Mouse (Mus musculus): ENCODE data around the gene Anks6. TPM values are rescaled to one million over a fixed set of nuclear protein-coding genes. Genes with fewer than 3 reads are reported as not detected.

Anks6 gene
- polyA plus RNA-seq, 2 experiments: 0.05 to 0.23 TPM

GRCm38 (mm10) chr4:46997969-46998368 is 59.3 kb downstream of the Anks6 start:
- Histone ChIP-seq H3K4me2 (ENCODE audit: low read depth) (no peak overlapping the region), H3K4me3 (ENCODE audit: insufficient read depth in 1 of 2, low read depth in 2 of 2, low read length in 2 of 2) (no peak overlapping the region), H3K27me3 (ENCODE audit: control insufficient read depth, insufficient read depth, low read length) (no peaks in the 10 kb centered on the region; the same call in 1 of the 2 replicates), H3K36me3 (replicated peaks; ENCODE audit: control insufficient read depth, insufficient read depth, low read depth) (no peaks in the 10 kb centered on the region), H3K9me3 (ENCODE audit: control insufficient read depth, low read length) (no peaks in the 10 kb centered on the region), H3K4me1 (replicated peaks; ENCODE audit: control insufficient read depth in 2 of 2, insufficient read depth in 2 of 2, low read length in 1 of 2) (no peaks in the 10 kb centered on the region), H3K9ac (replicated peaks) (no peak overlapping the region), H3K27ac (no peak overlapping the region)
- TF ChIP-seq EP300 (IDR thresholded peaks at IDR 0.05; ENCODE audit: low read depth) (no peak), CTCF (IDR thresholded peaks at IDR 0.05; ENCODE audit: low read depth) (no peak)
- DNase-seq (ENCODE audit: low read depth in 3 of 3, low spot score in 3 of 3) (no peak), ATAC-seq (ENCODE audit: insufficient read depth) (no peak)
- 56% methylated on average over 2 of the region's 2 CpGs for WGBS (ENCODE audit: insufficient replicate concordance)

DNA sequence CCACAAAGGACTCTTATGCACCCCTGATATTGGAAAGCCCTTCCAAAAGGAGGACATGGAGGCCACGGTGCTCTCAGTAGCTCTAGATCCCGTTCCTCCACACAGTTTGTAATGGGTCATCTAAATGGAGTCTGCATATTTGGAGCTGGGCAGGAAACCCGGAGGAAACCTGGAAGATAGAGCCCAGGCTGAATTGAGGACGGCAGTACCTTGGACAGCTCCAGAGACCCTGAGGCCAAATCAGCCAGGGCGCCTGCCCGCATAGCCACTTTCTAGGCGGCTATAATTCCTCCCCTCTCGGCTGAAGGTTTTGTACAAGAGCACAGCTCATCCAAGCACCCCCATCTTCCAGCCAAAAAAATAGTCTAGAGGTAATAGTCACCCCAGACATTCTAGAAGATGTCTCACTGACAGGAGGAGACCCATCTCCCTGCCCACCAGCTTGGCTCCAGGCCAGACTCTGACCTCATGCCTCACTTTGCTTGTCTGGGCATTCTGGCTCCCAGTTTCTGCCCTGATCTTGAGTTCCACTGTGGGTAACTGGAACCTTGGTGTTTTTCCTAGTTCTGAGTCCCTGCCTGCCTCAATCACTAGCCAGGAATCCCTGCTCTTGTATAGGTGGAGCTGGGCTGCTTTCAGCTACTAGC is 64.3 kb downstream of the Anks6 start:
- H3K36me3 ChIP-seq (replicated peaks; ENCODE audit: control insufficient read depth, insufficient read depth, low read depth): no peaks in the 10 kb centered on the region
- no peak for ATAC-seq (ENCODE audit: insufficient read depth)
- H3K4me2 ChIP-seq (ENCODE audit: low read depth): no peak overlapping the region
- no peaks in the 10 kb centered on the region for H3K9me3 ChIP-seq (ENCODE audit: control insufficient read depth, low read length)
- no peak for DNase-seq (ENCODE audit: low read depth in 3 of 3, low spot score in 3 of 3)
- H3K27ac ChIP-seq: no peak overlapping the region
- peaks cover 36% of the 10 kb centered on the region for H3K27me3 ChIP-seq (ENCODE audit: control insufficient read depth, insufficient read depth, low read length)
- no peak for TF ChIP-seq CTCF (IDR thresholded peaks at IDR 0.05; ENCODE audit: low read depth)
- no peak for TF ChIP-seq EP300 (IDR thresholded peaks at IDR 0.05; ENCODE audit: low read depth)
- no peaks in the 10 kb centered on the region for H3K4me1 ChIP-seq (replicated peaks; ENCODE audit: control insufficient read depth in 2 of 2, insufficient read depth in 2 of 2, low read length in 1 of 2)
- no peak overlapping the region for H3K4me3 ChIP-seq (ENCODE audit: insufficient read depth in 1 of 2, low read depth in 2 of 2, low read length in 2 of 2)
- 6% methylated on average over 8 of the region's 8 CpGs for WGBS (ENCODE audit: insufficient replicate concordance)
- H3K9ac ChIP-seq (replicated peaks): no peak overlapping the region

DNA sequence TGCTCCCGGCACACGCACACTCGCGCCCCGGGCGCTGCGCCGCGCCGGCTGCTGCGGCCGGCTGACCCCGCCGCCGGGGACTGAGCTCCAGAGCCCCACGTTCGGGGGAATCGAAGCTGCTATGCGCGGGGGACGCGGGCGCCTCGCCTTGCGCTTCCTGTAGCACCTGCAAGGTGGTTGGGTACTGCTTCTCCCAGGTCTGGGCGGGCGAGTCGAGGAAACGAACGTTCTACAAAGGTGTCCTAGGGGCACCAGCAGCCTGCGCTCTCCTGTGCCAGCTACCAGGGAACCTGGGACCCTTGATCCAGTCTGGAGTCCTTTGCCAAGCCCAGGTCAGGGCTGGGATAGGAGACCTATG is 65.3 kb downstream of the Anks6 start:
- Histone ChIP-seq H3K27ac (no peak overlapping the region), H3K9ac (replicated peaks) (no peak overlapping the region), H3K4me1 (replicated peaks; ENCODE audit: control insufficient read depth in 2 of 2, insufficient read depth in 2 of 2, low read length in 1 of 2) (no peaks in the 10 kb centered on the region), H3K4me3 (ENCODE audit: insufficient read depth in 1 of 2, low read depth in 2 of 2, low read length in 2 of 2) (peak overlapping the region in 1 of 2 experiments; percentile 10; a peak in 2 of 4 replicates), H3K27me3 (ENCODE audit: control insufficient read depth, insufficient read depth, low read length) (peaks cover 36% of the 10 kb centered on the region), H3K36me3 (replicated peaks; ENCODE audit: control insufficient read depth, insufficient read depth, low read depth) (no peaks in the 10 kb centered on the region), H3K4me2 (ENCODE audit: low read depth) (peak overlapping the region; percentile 42), H3K9me3 (ENCODE audit: control insufficient read depth, low read length) (no peaks in the 10 kb centered on the region)
- no peak for TF ChIP-seq CTCF (IDR thresholded peaks at IDR 0.05; ENCODE audit: low read depth)
- no peak for TF ChIP-seq EP300 (IDR thresholded peaks at IDR 0.05; ENCODE audit: low read depth)
- WGBS (ENCODE audit: insufficient replicate concordance): under 1% methylated on average over 31 of the region's 31 CpGs
- ATAC-seq (ENCODE audit: insufficient read depth) (no peak), DNase-seq (ENCODE audit: low read depth in 3 of 3, low spot score in 3 of 3) (no peak)

GRCm38 (mm10) chr4:46991016-46991958 is 65.9 kb downstream of the Anks6 start, which contains the start of gene Gabbr2:
Gene Gabbr2, minus strand, starts transcription at chr4:46991873.
- ATAC-seq (ENCODE audit: insufficient read depth): no peak

More at GRCm38 (mm10) chr4:46991016-46991958, 65.9 kb downstream of the Anks6 start, which contains the start of gene Gabbr2:
- Histone ChIP-seq H3K36me3 (replicated peaks; ENCODE audit: control insufficient read depth, insufficient read depth, low read depth) (no peaks in the 10 kb centered on the region), H3K4me2 (ENCODE audit: low read depth) (peak within 1 kb of the TSS; percentile 42), H3K27ac (no peak within 1 kb of the TSS), H3K9me3 (ENCODE audit: control insufficient read depth, low read length) (no peaks in the 10 kb centered on the region), H3K4me1 (replicated peaks; ENCODE audit: control insufficient read depth in 2 of 2, insufficient read depth in 2 of 2, low read length in 1 of 2) (no peaks in the 10 kb centered on the region), H3K9ac (replicated peaks) (no peak within 1 kb of the TSS), H3K4me3 (ENCODE audit: insufficient read depth in 1 of 2, low read depth in 2 of 2, low read length in 2 of 2) (peak within 1 kb of the TSS in 1 of 2 experiments; percentile 10; a peak in 2 of 4 replicates), H3K27me3 (ENCODE audit: control insufficient read depth, insufficient read depth, low read length) (peaks cover 36% of the 10 kb centered on the region)
- DNase-seq (ENCODE audit: low read depth in 3 of 3, low spot score in 3 of 3): no peak
- TF ChIP-seq CTCF (IDR thresholded peaks at IDR 0.05; ENCODE audit: low read depth) (no peak), EP300 (IDR thresholded peaks at IDR 0.05; ENCODE audit: low read depth) (no peak)
- 3% methylated on average over 115 of the region's 134 CpGs for WGBS (ENCODE audit: insufficient replicate concordance)
